Mouse (Mus musculus) stomach, postnatal 0 days (tissue): ENCODE measurements around the gene St7. TPM values are rescaled to one million over a fixed set of nuclear protein-coding genes. Genes with fewer than 3 reads are reported as not detected.

Experiments
- ATAC-seq: fragments of 200-750 bp; cut with Nextera tagmentation; 2 replicates; pipeline ENCODE4 v1.8.0; 2017; ENCODE audit not compliant: low FRiP score, low TSS enrichment
- DNase-seq: peaks from one replicate; pipeline ENCODE4 v3.0.0-alpha.2; 2016; ENCODE audit warnings: low spot score
- H3K27ac ChIP-seq: fragments of 300-500 bp; sonication (generic); replicated peaks from 2 replicates; pipeline ENCODE4 v1.5.1; 2014; ENCODE audit warnings: mild to moderate bottlenecking, control low read depth
- H3K27me3 ChIP-seq: fragments of 300-500 bp; sonication (generic); 2 replicates; pipeline ENCODE4 v1.6.1; 2014; ENCODE audit warnings: low read length; ENCODE audit not compliant: control insufficient read depth, insufficient read depth
- H3K36me3 ChIP-seq: fragments of 300-500 bp; sonication (generic); 2 replicates; pipeline ENCODE4 v1.6.1; 2014; ENCODE audit warnings: low read length, mixed read lengths; ENCODE audit not compliant: control insufficient read depth, insufficient read depth
- H3K4me1 ChIP-seq: fragments of 300-500 bp; sonication (generic); replicated peaks from 2 replicates; pipeline ENCODE4 v1.6.1; 2014; ENCODE audit warnings: antibody characterized with exemption; ENCODE audit not compliant: control insufficient read depth, insufficient read depth
- H3K4me2 ChIP-seq: fragments of 300-500 bp; sonication (generic); replicated peaks from 2 replicates; pipeline ENCODE4 v1.6.1; 2014; ENCODE audit warnings: low read depth, mild to moderate bottlenecking, control low read depth, moderate library complexity
- H3K4me3 ChIP-seq: fragments of 300-500 bp; sonication (generic); 2 replicates; pipeline ENCODE4 v1.5.1; 2014; ENCODE audit warnings: low read depth, low read length, control low read depth
- H3K9ac ChIP-seq: fragments of 300-500 bp; sonication (generic); 2 replicates; pipeline ENCODE4 v1.6.1; 2014; ENCODE audit warnings: mild to moderate bottlenecking, low read length, control low read depth, mixed read lengths
- H3K9me3 ChIP-seq: fragments of 300-500 bp; sonication (generic); 2 replicates; pipeline ENCODE4 v1.6.1; 2016; ENCODE audit warnings: low read length; ENCODE audit not compliant: control insufficient read depth
- CTCF ChIP-seq: IDR thresholded peaks from 2 replicates; pipeline ENCODE4 v1.5.1; 2016; ENCODE audit warnings: antibody characterized with exemption, low read depth, mild to moderate bottlenecking, moderate library complexity
- EP300 ChIP-seq: optimal IDR thresholded peaks from 2 replicates; pipeline ENCODE3; 2016; ENCODE audit warnings: antibody characterized with exemption
- WGBS: fragments of 180-500 bp; shearing (Covaris S2); extraction: QIAGEN DNeasy Blood & Tissue Kit; methylation state at CpG from one replicate; pipeline ENCODE4 v1.1.7; 2014; 5-methylcytosine and 5-hydroxymethylcytosine counted together
- polyA plus RNA-seq: library from polyadenylated mRNA; unstranded; fragments of >200 nt; fragmentation: Nextera tagmentation; extraction: Ambion mirVana; gene quantifications from 2 replicates; pipeline ENCODE4 v1.2.1, GENCODE M21; 2015

The St7 gene
- polyA plus RNA-seq, 1 experiment from 2014 or later: 12.5 TPM

DNA sequence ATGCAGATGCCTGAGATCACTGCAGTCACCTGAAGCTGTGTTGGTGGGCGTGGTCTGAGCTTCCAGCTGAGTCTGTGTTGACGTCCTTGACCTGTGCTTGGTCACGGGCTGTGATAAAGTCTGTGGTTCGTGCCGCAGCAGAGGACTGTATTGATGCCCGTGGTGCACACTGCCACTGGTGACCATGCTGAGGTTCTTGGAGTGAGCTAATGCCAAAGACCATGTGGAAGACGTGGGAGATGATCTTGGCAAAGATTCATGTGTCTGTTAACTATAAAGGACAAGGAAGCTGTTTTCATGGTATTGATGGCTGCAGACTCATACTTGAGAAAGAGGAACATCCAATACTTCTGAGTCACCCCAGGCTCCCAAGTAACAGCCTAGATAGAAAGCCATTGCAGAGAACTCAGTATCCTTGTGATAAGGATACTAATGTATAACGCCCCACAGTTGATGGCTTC lies 41.2 kb downstream of the St7 start:
- no peaks in the 10 kb centered on the region for H3K27me3 ChIP-seq
- DNase-seq (no peak), ATAC-seq (no peak)
- H3K27ac ChIP-seq: no peak overlapping the region
- no peaks in the 10 kb centered on the region for H3K36me3 ChIP-seq
- H3K9ac ChIP-seq: no peak overlapping the region
- no peaks in the 10 kb centered on the region for H3K9me3 ChIP-seq
- 82% methylated on average over 8 of the region's 8 CpGs for WGBS
- no peaks in the 10 kb centered on the region for H3K4me1 ChIP-seq
- no peak overlapping the region for H3K4me2 ChIP-seq
- no peak overlapping the region for H3K4me3 ChIP-seq
- TF ChIP-seq CTCF (no peak), EP300 (no peak)

GRCm38 (mm10) chr6:17737262-17737948 lies 44.7 kb downstream of the St7 start:
- no peaks in the 10 kb centered on the region for H3K36me3 ChIP-seq
- no peak overlapping the region for H3K4me2 ChIP-seq
- no peaks in the 10 kb centered on the region for H3K27me3 ChIP-seq
- WGBS: 87% methylated on average over 8 of the region's 8 CpGs
- H3K27ac ChIP-seq: no peak overlapping the region
- no peaks in the 10 kb centered on the region for H3K9me3 ChIP-seq
- no peaks in the 10 kb centered on the region for H3K4me1 ChIP-seq
- no peak overlapping the region for H3K4me3 ChIP-seq
- DNase-seq (no peak), ATAC-seq (no peak)
- TF ChIP-seq EP300: no peak
- TF ChIP-seq CTCF: no peak
- no peak overlapping the region for H3K9ac ChIP-seq

GRCm38 (mm10) chr6:17740128-17740527 lies 47.4 kb downstream of the St7 start:
- Histone ChIP-seq H3K9ac (no peak overlapping the region), H3K4me1 (no peaks in the 10 kb centered on the region), H3K4me2 (no peak overlapping the region), H3K27ac (no peak overlapping the region), H3K36me3 (no peaks in the 10 kb centered on the region), H3K27me3 (no peaks in the 10 kb centered on the region), H3K9me3 (no peaks in the 10 kb centered on the region), H3K4me3 (no peak overlapping the region)
- TF ChIP-seq CTCF (no peak), EP300 (no peak)
- DNase-seq (no peak), ATAC-seq (no peak)
- WGBS: 44% methylated on average over 1 of the region's 1 CpGs

DNA sequence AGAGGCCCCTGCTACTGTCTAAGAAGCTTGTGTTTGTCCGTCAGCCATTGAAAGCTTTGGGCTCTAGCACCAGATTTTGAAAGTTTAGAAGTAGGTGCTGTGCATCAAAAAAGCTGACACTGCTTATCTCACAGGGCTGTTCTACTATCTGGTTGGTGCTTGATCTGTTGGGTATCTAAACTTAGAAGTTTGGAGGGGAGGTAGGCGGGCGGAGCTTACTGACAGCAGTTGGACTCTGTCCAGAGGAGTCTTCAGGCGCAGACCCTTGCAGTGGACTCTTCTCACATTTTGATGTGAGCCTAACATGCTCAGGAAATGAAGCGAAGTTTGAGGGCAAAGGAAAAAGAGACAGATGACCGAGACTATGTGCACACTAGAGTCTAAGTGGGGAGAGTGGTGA lies 48.9 kb downstream of the St7 start:
- no peak overlapping the region for H3K9ac ChIP-seq
- no peak overlapping the region for H3K4me2 ChIP-seq
- no peaks in the 10 kb centered on the region for H3K9me3 ChIP-seq
- no peak for TF ChIP-seq CTCF
- no peak for TF ChIP-seq EP300
- ATAC-seq (no peak), DNase-seq (no peak)
- no peak overlapping the region for H3K27ac ChIP-seq
- H3K4me1 ChIP-seq: no peaks in the 10 kb centered on the region
- H3K4me3 ChIP-seq: no peak overlapping the region
- 82% methylated on average over 6 of the region's 6 CpGs for WGBS
- H3K27me3 ChIP-seq: no peaks in the 10 kb centered on the region
- no peaks in the 10 kb centered on the region for H3K36me3 ChIP-seq

GRCm38 (mm10) chr6:17742209-17742608 lies 49.5 kb downstream of the St7 start:
- 95% methylated on average over 4 of the region's 4 CpGs for WGBS
- ATAC-seq (no peak), DNase-seq (no peak)
- no peaks in the 10 kb centered on the region for H3K27me3 ChIP-seq
- no peak overlapping the region for H3K4me3 ChIP-seq
- H3K9me3 ChIP-seq: no peaks in the 10 kb centered on the region
- H3K9ac ChIP-seq: no peak overlapping the region
- TF ChIP-seq CTCF (no peak), EP300 (no peak)
- no peaks in the 10 kb centered on the region for H3K36me3 ChIP-seq
- no peaks in the 10 kb centered on the region for H3K4me1 ChIP-seq
- H3K4me2 ChIP-seq: no peak overlapping the region
- no peak overlapping the region for H3K27ac ChIP-seq

DNA sequence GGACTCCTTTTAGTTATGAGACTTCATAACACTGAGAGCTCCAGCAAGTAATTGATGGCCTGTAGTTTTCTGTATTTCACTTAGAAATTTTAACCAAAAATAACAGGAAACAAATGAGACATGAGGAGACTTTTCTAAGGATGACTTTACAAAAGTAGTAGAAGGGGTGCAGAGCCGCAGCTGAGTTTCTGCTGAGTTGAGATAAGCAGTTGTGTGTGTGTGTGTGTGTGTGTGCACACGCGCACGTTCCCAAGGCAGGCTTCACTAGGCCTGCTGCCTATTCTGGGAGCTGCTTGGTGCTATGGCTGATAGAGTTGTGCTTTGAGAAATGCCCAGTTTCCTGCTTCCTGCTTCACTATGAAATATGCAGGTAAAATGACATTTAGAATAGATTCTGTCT lies 50.6 kb downstream of the St7 start:
- H3K4me2 ChIP-seq: no peak overlapping the region
- no peak overlapping the region for H3K27ac ChIP-seq
- ATAC-seq (no peak), DNase-seq (no peak)
- no peaks in the 10 kb centered on the region for H3K4me1 ChIP-seq
- no peak overlapping the region for H3K9ac ChIP-seq
- no peaks in the 10 kb centered on the region for H3K36me3 ChIP-seq
- no peaks in the 10 kb centered on the region for H3K9me3 ChIP-seq
- 78% methylated on average over 4 of the region's 4 CpGs for WGBS
- H3K27me3 ChIP-seq: no peaks in the 10 kb centered on the region
- H3K4me3 ChIP-seq: no peak overlapping the region
- TF ChIP-seq EP300: no peak
- no peak for TF ChIP-seq CTCF
